ENCODE assay signal across 7 mouse cellular contexts in the genomic region with DNA sequence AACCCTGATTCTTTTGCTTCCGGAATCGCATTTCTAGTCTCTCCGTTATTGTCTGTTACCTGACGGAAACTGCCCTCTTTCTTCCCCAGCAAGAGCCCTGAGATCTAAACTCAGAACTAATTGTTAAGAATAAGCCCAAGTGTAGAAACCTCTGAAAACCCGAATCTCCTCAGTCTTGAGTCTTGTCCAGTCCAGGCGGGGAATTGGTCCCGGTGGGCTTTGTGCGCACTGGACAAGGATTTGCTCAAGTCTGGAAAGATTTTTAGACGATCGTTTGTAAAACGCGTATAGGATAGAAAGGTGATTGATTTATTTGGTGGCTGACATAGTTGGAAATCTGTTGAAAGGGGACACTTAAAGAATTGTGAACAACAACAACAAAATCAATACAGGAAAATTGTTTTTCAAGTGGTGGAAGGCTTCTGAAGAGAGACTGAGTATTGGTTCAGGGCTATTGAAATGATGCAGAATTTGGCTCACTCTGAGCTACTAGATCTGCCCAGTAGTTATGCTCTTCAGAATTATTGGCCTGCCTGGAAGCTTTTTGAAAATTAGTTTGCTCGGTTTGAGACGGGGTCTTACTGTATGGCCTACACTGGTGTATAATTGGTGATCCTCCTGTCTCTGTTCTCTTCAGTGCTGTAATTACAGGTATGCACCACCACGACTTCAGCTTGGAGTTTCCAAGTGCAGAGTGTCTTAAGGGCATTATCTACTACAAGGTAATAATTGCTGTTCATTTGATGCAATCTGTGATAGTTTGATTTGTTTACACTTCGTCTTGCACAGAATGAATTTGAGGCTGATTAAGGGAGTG. TPM values are rescaled to one million over a fixed set of nuclear protein-coding genes. Genes with fewer than 3 reads are reported as not detected.
A peak's percentile ranks its signal among the peaks of the same experiment; 100 is the strongest.
DNase-seq lines count a peak whose midpoint lies in the region; ATAC-seq and TF ChIP-seq lines count a peak whose summit lies in the region.

No protein-coding gene starts in this region.

- peak overlapping the region; percentile 100 for H3K4me3 ChIP-seq in testis, adult 2 months (ENCODE audit: control insufficient read depth, low read depth, low read length)
- H3K4me3 ChIP-seq in hindbrain, postnatal 0 days (ENCODE audit: low read length): peak overlapping the region; percentile 72
- peak overlapping the region; percentile 68 for H3K4me3 ChIP-seq in midbrain, embryonic 15.5 days

- no peak for TF ChIP-seq CTCF in testis, adult 2 months (IDR thresholded peaks at IDR 0.05; ENCODE audit: control insufficient read depth, insufficient read depth, insufficient replicate concordance, low read depth, low read length)
- TF ChIP-seq CTCF in hindbrain, postnatal 0 days (IDR thresholded peaks at IDR 0.05; ENCODE audit: low read depth): peak; percentile 20; the same call in 1 of the 2 replicates

- no peaks in the 10 kb centered on the region for H3K36me3 ChIP-seq in testis, adult 2 months (ENCODE audit: control insufficient read depth, insufficient read depth, low read length)
- peaks cover 3% of the 10 kb centered on the region; the same call in 1 of the 2 replicates for H3K36me3 ChIP-seq in hindbrain, postnatal 0 days (ENCODE audit: insufficient read depth, low read length)
- 0 out of 2 replicates have a peak, but pooled peaks cover 7% of the 10 kb centered on the region for H3K36me3 ChIP-seq in midbrain, embryonic 15.5 days (replicated peaks)

- peak overlapping the region; percentile 68 for H3K9ac ChIP-seq in hindbrain, postnatal 0 days (replicated peaks; ENCODE audit: low read length)
- H3K9ac ChIP-seq in midbrain, embryonic 15.5 days: peak overlapping the region; percentile 75

- no peaks in the 10 kb centered on the region for H3K9me3 ChIP-seq in hindbrain, postnatal 0 days (ENCODE audit: low read length)
- no peaks in the 10 kb centered on the region for H3K9me3 ChIP-seq in midbrain, embryonic 15.5 days

- WGBS in hindbrain, postnatal 0 days: 6% methylated on average over 16 of the region's 16 CpGs
- WGBS in midbrain, embryonic 15.5 days: 6% methylated on average over 16 of the region's 16 CpGs

- peak overlapping the region; percentile 65 for H3K4me2 ChIP-seq in hindbrain, postnatal 0 days (ENCODE audit: low read depth, low read length)
- H3K4me2 ChIP-seq in midbrain, embryonic 15.5 days: peak overlapping the region; percentile 66

- H3K4me1 ChIP-seq in testis, adult 2 months (ENCODE audit: control insufficient read depth, insufficient read depth, low read length): no peaks in the 10 kb centered on the region; the same call in 1 of the 2 replicates
- peaks cover 7% of the 10 kb centered on the region; the same call in 1 of the 2 replicates for H3K4me1 ChIP-seq in hindbrain, postnatal 0 days (ENCODE audit: insufficient read depth, low read length)
- H3K4me1 ChIP-seq in midbrain, embryonic 15.5 days: peaks cover 19% of the 10 kb centered on the region

- TF ChIP-seq POLR2A in testis, adult 2 months (IDR thresholded peaks at IDR 0.05; ENCODE audit: control insufficient read depth, low read depth, low read length): no peak

- H3K27me3 ChIP-seq in testis, adult 2 months (ENCODE audit: control insufficient read depth, insufficient read depth, low read length): no peaks in the 10 kb centered on the region
- H3K27me3 ChIP-seq in hindbrain, postnatal 0 days (ENCODE audit: insufficient read depth, low read length): no peaks in the 10 kb centered on the region
- no peaks in the 10 kb centered on the region for H3K27me3 ChIP-seq in midbrain, embryonic 15.5 days (replicated peaks)

- DNase-seq in testis, postnatal 14 days (ENCODE audit: low spot score): no peak
- DNase-seq in embryo, embryonic 11 days: peak; percentile 17
- peak; percentile 6 for DNase-seq in hindbrain, postnatal 0 days (ENCODE audit: low spot score)
- DNase-seq in spleen, postnatal 36 days (ENCODE audit: low spot score in 2 of 2): no peak
- no peak for DNase-seq in cerebellum, postnatal 4 days (ENCODE audit: low spot score in 2 of 2)

- peak overlapping the region; percentile 95 for H3K27ac ChIP-seq in testis, adult 2 months (ENCODE audit: control insufficient read depth, insufficient read depth, low read depth, low read length)
- H3K27ac ChIP-seq in hindbrain, postnatal 0 days: peak overlapping the region; percentile 92
- H3K27ac ChIP-seq in midbrain, embryonic 15.5 days: peak overlapping the region; percentile 92

- peak; percentile 15; the same call in 1 of the 2 replicates for ATAC-seq in hindbrain, postnatal 0 days
- ATAC-seq in midbrain, embryonic 15.5 days (replicated peaks): peak; percentile 59

RNA-seq across cellular contexts. Expression of gene Zscan21, which starts 0.7 kb away (rescaled TPM):
- 51.4 and 58.2 TPM in 2 replicates for polyA plus RNA-seq in testis, adult 2 months (2012; rRNA removed)
- total RNA-seq in hindbrain, postnatal 0 days (2014; rRNA removed): 14.7 and 15.4 TPM in 2 replicates
- 50.3 and 52.1 TPM in 2 replicates for polyA plus RNA-seq in hindbrain, postnatal 0 days (2015; fragmentation: Nextera tagmentation; extraction: Ambion mirVana)
- polyA plus RNA-seq in midbrain, embryonic 15.5 days (2015; fragmentation: Nextera tagmentation; extraction: Ambion mirVana): 104 and 111 TPM in 2 replicates

RNA-seq across cellular contexts. Expression of gene Zkscan1, which starts 32.5 kb away (rescaled TPM):
- 3.4 and 4.0 TPM in 2 replicates for polyA plus RNA-seq in testis, adult 2 months (2012; rRNA removed)
- 36.8 and 37.8 TPM in 2 replicates for total RNA-seq in hindbrain, postnatal 0 days (2014; rRNA removed)
- 11.7 and 12.0 TPM in 2 replicates for polyA plus RNA-seq in hindbrain, postnatal 0 days (2015; fragmentation: Nextera tagmentation; extraction: Ambion mirVana)
- 24.5 and 25.8 TPM in 2 replicates for polyA plus RNA-seq in midbrain, embryonic 15.5 days (2015; fragmentation: Nextera tagmentation; extraction: Ambion mirVana)

RNA-seq across cellular contexts. Expression of gene Zfp113, which starts 38.1 kb away (rescaled TPM):
- 1.8 and 2.2 TPM in 2 replicates for polyA plus RNA-seq in testis, adult 2 months (2012; rRNA removed)
- 11.6 and 43.2 TPM in 2 replicates for total RNA-seq in hindbrain, postnatal 0 days (2014; rRNA removed)
- polyA plus RNA-seq in hindbrain, postnatal 0 days (2015; fragmentation: Nextera tagmentation; extraction: Ambion mirVana): 7.9 and 11.3 TPM in 2 replicates
- polyA plus RNA-seq in midbrain, embryonic 15.5 days (2015; fragmentation: Nextera tagmentation; extraction: Ambion mirVana): 31.6 and 33.7 TPM in 2 replicates

RNA-seq across cellular contexts. Expression of gene Cops6, which starts 43.5 kb away (rescaled TPM):
- 148 and 160 TPM in 2 replicates for polyA plus RNA-seq in testis, adult 2 months (2012; rRNA removed)
- total RNA-seq in hindbrain, postnatal 0 days (2014; rRNA removed): 42.9 and 57.8 TPM in 2 replicates
- 294 and 302 TPM in 2 replicates for polyA plus RNA-seq in hindbrain, postnatal 0 days (2015; fragmentation: Nextera tagmentation; extraction: Ambion mirVana)
- polyA plus RNA-seq in midbrain, embryonic 15.5 days (2015; fragmentation: Nextera tagmentation; extraction: Ambion mirVana): 310 and 323 TPM in 2 replicates

RNA-seq across cellular contexts. Expression of gene Ap4m1, which starts 54.4 kb away (rescaled TPM):
- 65.6 and 70.3 TPM in 2 replicates for polyA plus RNA-seq in testis, adult 2 months (2012; rRNA removed)
- 30.3 and 46.9 TPM in 2 replicates for total RNA-seq in hindbrain, postnatal 0 days (2014; rRNA removed)
- 14.5 and 16.5 TPM in 2 replicates for polyA plus RNA-seq in hindbrain, postnatal 0 days (2015; fragmentation: Nextera tagmentation; extraction: Ambion mirVana)
- 28.5 and 30.5 TPM in 2 replicates for polyA plus RNA-seq in midbrain, embryonic 15.5 days (2015; fragmentation: Nextera tagmentation; extraction: Ambion mirVana)

Comparison
In these comparisons a context has a peak if more than half of its experiments do, and no peak if none do; other contexts are left out.
1. DNase-seq: peak in embryo, embryonic 11 days (single experiment) and hindbrain, postnatal 0 days (single experiment); none in testis, postnatal 14 days (single experiment), spleen, postnatal 36 days (0 of 2) and cerebellum, postnatal 4 days (0 of 2).
2. Peak in every context shown above with its lines, with median percentiles within 50 percentile points of each other: H3K27ac ChIP-seq and H3K4me3 ChIP-seq.